Mouse (Mus musculus): Measurements from ENCODE around the gene Ift27.
A peak's percentile ranks its signal among the peaks of the same experiment; 100 is the strongest.

Gene Ift27

GRCm38 (mm10) chr15:78173972-78174886 lies at the start of gene Ift27:
Gene Ift27, minus strand, starts transcription at chr15:78174107.
- DNase-seq, result peak; percentile 100

DNA sequence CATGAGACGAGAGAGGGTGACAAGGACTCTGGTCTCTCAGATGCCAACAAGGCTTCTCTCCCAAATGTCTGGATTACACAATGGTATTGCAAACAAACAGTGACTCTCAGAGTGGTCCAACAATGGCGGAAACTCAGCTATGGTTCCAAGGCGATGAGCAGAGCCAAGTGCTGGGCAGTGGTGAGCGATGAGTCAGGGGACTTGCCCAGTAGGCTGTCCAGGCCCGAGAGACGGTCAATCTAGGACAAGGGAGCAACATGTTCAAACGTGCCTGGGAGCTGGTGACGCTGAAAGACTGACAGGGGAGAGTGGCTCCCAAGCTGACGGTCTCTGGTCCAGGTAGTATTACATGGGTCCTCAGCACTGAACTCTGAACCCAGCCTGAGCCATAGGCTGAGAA lies 41.4 kb upstream of the Ift27 start:
- no peak for DNase-seq

GRCm38 (mm10) chr15:78211367-78211766 lies 37.5 kb upstream of the Ift27 start:
- no peak for DNase-seq

DNA sequence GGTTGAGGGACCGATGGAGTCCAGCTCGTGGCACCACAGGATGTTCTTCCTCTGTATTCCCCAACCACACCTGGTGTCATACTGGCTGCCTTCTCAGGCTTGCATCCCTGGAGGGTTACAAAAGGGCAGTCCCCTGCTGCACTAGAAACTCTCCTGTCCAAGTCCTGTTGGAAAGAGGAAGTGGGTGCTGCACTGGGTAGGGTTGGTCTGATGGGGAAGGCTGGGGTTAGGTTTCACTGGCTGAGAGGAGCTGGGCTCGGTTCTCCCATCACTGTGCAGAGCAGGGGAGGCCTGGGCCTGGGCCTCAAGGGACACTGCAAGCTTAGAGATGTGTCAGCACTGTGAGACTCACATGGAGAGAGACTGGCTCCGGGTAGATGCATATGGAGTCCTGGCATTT lies 36.3 kb upstream of the Ift27 start:
- no peak for DNase-seq

DNA sequence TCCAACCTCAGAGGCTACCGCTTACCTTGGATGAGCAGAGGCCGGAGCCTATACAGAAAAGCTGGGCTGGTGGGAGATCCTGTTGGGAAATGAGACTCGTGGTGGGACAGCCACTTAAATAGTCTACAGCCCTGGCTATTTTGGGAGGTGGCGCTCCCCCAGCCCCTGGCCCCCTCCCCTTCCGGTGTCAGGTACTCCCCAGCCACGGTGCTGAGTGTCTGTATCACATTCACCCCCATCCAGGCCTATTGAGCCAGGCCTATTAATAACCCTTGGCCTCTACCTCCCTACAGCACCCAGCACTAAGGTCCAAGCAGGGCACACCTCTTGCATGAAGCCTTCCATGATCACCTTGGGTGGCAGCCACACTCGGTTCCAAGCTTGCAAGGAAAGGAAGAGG lies 32.4 kb upstream of the Ift27 start, which contains the start of gene Pvalb:
Gene Pvalb (minus strand): TSS at position 89 of the 400 bp plus-strand sequence.
- DNase-seq, result no peak

- no peak for DNase-seq
Measured at GRCm38 (mm10) chr15:78205192-78205591, 31.3 kb upstream of the Ift27 start.

GRCm38 (mm10) chr15:78204053-78204847 lies 30.3 kb upstream of the Ift27 start:
- peak; percentile 50 for DNase-seq

GRCm38 (mm10) chr15:78195096-78195880 lies 21.4 kb upstream of the Ift27 start:
- DNase-seq, result peak; percentile 38

- DNase-seq, result peak; percentile 22
Measured at GRCm38 (mm10) chr15:78194320-78194719, 20.4 kb upstream of the Ift27 start.

DNA sequence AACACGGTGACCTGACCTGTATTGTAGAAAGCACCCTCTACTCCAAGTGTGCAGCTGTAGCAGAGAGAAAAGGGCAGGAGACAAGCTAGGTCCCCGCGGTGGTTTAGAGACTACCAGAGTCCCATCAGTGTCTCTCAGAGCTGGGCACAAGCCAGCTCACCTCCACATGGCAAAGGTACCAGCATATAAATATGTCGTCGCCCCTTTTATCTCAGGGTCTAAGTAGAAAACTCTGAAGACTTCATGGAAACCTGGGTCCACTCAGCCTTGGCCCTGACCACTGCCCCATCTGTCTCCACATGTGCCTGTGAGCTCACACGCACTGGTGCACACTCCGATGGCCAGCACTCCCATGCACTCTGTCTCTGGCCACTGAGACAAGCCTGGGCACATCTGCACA lies 15.7 kb upstream of the Ift27 start:
- no peak for DNase-seq

- DNase-seq, result no peak
Measured at GRCm38 (mm10) chr15:78188546-78188945, 14.6 kb upstream of the Ift27 start.

DNA sequence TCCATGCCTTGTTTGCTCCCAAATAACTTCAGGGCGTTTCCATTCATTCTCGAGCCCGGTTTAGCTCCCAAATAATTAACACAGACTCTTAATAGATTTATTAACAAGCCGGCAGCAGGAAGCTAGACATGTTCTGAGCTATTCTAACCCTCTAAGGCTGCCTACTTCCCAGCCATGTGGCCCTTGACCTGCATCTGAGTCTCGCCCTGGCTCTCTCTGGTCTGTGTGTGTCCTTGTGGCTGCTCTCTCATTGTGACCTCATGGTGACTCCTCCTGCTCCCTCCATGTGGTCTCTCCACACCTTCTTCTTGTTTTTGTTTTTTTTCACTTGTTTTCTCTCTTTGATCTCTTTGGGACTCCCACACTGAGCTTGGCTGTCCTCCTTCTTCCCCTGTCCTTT lies 13.0 kb upstream of the Ift27 start:
- DNase-seq, result no peak

- no peak for DNase-seq
Measured at GRCm38 (mm10) chr15:78185609-78186008, 11.7 kb upstream of the Ift27 start.

- DNase-seq, result no peak
Measured at GRCm38 (mm10) chr15:78184855-78185254, 10.9 kb upstream of the Ift27 start.

DNA sequence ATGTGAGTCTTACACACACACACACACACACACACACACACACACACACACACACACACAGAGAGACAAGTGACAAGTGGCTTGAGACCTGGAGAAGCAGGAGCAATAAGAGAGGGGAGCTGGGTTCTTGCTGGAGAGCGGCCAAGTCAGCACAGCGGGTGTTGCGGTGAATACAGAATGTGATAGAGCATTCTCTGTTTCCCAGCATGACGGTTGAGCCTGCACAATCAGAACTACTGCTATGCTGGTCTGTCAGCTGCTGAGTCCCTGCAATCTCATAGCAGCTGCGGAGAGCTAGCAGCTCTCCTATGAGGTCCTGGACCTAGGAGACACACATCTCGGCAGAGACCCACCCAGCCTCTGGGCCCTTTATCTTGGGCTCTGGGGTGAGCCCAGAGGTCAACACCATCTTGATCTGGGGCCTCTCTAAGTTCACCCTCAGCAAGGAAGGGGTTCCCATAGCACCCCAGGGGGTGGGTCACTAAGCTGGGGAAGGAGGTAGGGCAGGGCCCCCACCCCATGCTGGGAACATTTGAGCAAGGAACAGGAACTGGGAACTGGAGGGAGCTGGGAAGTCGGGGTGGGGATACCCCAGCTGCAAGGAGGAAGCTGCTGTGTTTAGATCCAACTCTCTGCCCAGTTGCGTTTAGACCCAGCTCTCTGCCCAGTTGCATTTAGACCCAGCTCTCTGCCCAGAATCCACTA lies 7.9 kb upstream of the Ift27 start:
- DNase-seq, result peak; percentile 22

GRCm38 (mm10) chr15:78179775-78180174 lies 5.9 kb upstream of the Ift27 start:
- no peak for DNase-seq

- peak; percentile 76 for DNase-seq
Measured at GRCm38 (mm10) chr15:78178397-78178796, 4.5 kb upstream of the Ift27 start.

GRCm38 (mm10) chr15:78177257-78177656 lies 3.4 kb upstream of the Ift27 start:
- no peak for DNase-seq

DNA sequence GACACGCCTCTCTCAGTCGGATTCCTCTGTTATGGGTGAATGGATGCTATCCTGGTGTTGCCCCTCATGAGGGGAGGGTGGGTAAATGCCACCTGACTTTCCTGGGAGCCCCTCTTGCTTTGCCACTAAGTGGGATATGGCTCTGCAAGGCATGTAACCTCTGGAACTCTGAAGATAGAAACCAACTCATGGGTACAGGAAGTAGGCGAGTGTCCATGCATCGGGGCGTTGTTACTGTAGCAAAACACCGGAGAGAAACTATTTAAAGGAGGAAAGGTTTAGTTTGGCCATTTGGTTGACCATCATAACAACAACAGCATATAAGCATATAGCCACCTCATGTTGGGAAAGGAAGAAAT lies 959 bp upstream of the Ift27 start:
- DNase-seq, result no peak

DNA sequence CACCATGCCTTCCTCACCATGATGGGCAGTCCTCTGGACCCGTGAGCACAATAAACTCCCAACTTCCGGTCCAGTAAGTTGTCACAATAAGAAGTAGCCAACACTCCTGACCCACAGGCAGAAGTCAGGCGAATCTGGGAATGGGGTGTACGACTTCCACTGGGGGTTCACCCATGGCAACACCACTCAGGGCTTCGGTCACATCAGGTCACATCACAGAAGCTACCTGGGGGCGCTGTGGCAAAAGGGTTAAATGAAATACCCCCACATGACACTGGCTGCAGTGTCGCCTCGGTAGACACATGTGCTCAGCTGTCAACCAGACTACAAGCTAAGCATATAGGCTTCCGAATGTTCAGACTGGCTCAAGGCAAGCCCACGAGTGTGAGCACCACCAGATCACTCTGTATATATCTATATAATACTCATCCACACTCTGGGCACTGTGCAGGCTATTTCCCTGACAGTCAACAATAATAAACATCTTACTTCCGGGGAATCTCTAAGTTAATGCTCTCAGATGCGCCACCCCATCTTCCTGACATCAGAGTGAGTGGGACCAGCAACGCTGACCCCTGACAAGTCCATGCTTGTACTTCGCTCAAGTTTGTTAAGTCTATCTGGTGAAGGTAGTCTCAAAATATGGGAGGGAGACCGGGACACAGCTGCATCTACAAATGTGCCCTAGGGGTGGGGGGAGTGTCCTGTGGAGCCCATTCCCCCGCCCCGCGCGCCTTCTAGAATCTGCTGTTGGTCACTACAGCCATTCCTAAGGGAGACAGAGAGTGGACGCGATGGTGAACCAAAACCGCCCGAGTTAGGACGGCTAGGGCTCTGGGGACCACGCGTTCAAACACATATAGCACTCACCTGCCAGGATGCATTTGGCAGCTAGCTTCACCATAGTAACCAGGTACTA lies 749 bp downstream of the Ift27 start:
- peak; percentile 49 for DNase-seq

DNA sequence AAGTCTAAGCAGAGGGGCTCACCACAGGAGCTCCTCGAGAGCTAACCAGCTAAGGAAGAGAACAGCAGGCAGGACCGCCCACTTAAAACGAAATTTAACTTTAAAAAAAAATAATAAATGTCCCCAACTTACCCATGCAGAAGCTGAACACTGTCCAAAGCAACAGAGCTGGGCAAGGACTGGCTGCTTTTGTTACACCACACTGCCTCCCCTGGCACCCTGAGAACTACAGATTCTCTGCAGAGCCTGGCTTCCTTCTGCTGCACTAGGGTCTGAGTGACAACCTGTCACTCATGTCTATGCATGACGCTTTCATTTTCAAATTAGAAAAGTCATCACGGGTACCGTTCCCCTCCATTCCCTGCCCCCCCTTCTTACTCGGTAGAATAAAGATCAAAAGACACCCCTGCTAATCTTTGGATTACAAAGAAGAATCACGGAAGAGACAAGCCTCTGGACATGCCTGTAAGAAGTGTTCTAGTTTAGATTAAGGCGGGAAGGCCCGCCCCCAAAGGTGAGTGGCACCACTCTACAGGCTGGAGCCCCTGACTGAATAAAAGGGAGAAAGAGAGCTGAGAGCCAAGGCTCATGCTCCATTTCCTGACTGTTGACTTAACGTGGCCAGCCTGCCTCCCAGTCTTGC lies 1.5 kb downstream of the Ift27 start:
- DNase-seq, result peak; percentile 47
